Mouse (Mus musculus) intestine, postnatal 0 days (tissue): ENCODE results near the gene Pea15a. TPM values are rescaled to one million over a fixed set of nuclear protein-coding genes. Genes with fewer than 3 reads are reported as not detected.
A peak's percentile ranks its signal among the peaks of the same experiment; 100 is the strongest.

Source experiments
- ATAC-seq: fragments of 200-750 bp; cut with Nextera tagmentation; 2 replicates; pipeline ENCODE4 v1.8.0; 2017; ENCODE audit warnings: mild to moderate bottlenecking, moderate TSS enrichment, moderate library complexity
- H3K27ac ChIP-seq: fragments of 300-500 bp; sonication (generic); 2 replicates; pipeline ENCODE4 v1.5.1; 2014; ENCODE audit warnings: mild to moderate bottlenecking, low read depth, low read length, moderate library complexity
- H3K27me3 ChIP-seq: fragments of 300-500 bp; sonication (generic); replicated peaks from 2 replicates; pipeline ENCODE4 v1.6.1; 2014; ENCODE audit warnings: low read length, mixed read lengths; ENCODE audit not compliant: control insufficient read depth, insufficient read depth
- H3K36me3 ChIP-seq: fragments of 300-500 bp; sonication (generic); 2 replicates; pipeline ENCODE4 v1.6.1; 2014; ENCODE audit warnings: mild to moderate bottlenecking, moderate library complexity; ENCODE audit not compliant: control insufficient read depth, insufficient read depth
- H3K4me1 ChIP-seq: fragments of 300-500 bp; sonication (generic); replicated peaks from 2 replicates; pipeline ENCODE4 v1.6.1; 2014; ENCODE audit warnings: antibody characterized with exemption, low read length, mixed read lengths; ENCODE audit not compliant: control insufficient read depth, insufficient read depth
- H3K4me2 ChIP-seq: fragments of 300-500 bp; sonication (generic); replicated peaks from 2 replicates; pipeline ENCODE4 v1.6.1; 2014; ENCODE audit warnings: low read depth, mild to moderate bottlenecking, moderate library complexity
- H3K4me3 ChIP-seq: fragments of 300-500 bp; sonication (generic); 2 replicates; pipeline ENCODE4 v1.5.1; 2014; ENCODE audit warnings: low read depth, low read length
- H3K9ac ChIP-seq: fragments of 300-500 bp; sonication (generic); 2 replicates; pipeline ENCODE4 v1.6.1; 2014; ENCODE audit warnings: mild to moderate bottlenecking, low read depth, low read length
- H3K9me3 ChIP-seq: fragments of 300-500 bp; sonication (generic); 2 replicates; pipeline ENCODE4 v1.6.1; 2016; ENCODE audit warnings: mixed run types; ENCODE audit not compliant: control insufficient read depth
- CTCF ChIP-seq: sonication (generic); IDR thresholded peaks from 2 replicates; pipeline ENCODE4 v1.5.1; 2016; ENCODE audit warnings: low read depth, mild to moderate bottlenecking, control low read depth, antibody characterized with exemption, moderate library complexity
- WGBS: fragments of 180-500 bp; shearing (Covaris S2); extraction: QIAGEN DNeasy Blood & Tissue Kit; methylation state at CpG from one replicate; pipeline ENCODE4 v1.1.7; 2014; 5-methylcytosine and 5-hydroxymethylcytosine counted together
- polyA plus RNA-seq: library from polyadenylated mRNA; unstranded; fragments of >200 nt; fragmentation: Nextera tagmentation; extraction: Ambion mirVana; gene quantifications from 2 replicates; pipeline ENCODE4 v1.2.1, GENCODE M21; 2015

The Pea15a gene
- polyA plus RNA-seq, 1 experiment from 2014 or later, result 44.9 TPM

DNA sequence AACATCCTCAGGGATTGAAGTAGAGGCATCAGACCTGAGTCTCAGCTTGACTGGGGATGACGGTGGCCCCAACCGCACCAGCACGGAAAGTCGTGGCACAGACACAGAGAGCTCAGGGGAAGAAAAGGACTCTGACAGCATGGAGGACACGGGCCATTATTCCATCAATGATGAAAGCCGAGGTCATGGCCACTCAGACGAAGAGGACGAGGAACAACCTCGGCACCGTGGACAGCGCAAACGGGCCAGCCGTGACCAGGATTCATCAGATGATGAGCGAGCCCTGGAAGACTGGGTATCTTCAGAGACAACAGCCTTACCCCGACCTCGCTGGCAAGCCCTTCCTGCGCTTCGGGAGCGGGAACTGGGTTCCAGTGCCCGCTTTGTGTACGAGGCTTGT lies 34.2 kb downstream of the Pea15a start:
- Histone ChIP-seq H3K9me3 (no peaks in the 10 kb centered on the region), H3K36me3 (peaks cover 78% of the 10 kb centered on the region), H3K4me2 (no peak overlapping the region), H3K9ac (no peak overlapping the region), H3K4me1 (no peaks in the 10 kb centered on the region), H3K4me3 (no peak overlapping the region), H3K27me3 (no peaks in the 10 kb centered on the region), H3K27ac (no peak overlapping the region)
- TF ChIP-seq CTCF, result no peak
- no peak for ATAC-seq
- 92% methylated on average over 21 of the region's 21 CpGs for WGBS

DNA sequence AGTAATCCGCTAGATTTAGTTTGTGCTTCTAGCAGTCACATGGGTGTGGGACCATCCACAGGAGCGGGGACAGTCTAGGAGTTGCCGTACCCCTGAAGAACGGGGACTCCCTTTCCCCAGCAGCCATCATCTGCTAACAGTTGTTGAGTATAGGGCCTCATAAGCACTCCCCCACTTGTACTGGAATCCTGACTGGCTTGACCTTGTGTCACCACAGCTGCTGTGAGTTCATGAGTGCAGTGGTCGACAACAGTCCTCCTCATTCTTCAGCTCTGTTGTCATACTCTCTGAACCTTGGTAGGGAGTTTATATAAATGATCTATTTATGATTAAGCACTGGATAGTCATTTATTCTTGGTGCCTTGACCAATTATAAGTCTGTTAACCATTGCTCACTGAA lies 36.8 kb downstream of the Pea15a start:
- H3K9me3 ChIP-seq, result no peaks in the 10 kb centered on the region
- H3K36me3 ChIP-seq, result peaks cover 80% of the 10 kb centered on the region
- H3K27ac ChIP-seq, result no peak overlapping the region
- WGBS, result 96% methylated on average over 5 of the region's 5 CpGs
- H3K9ac ChIP-seq, result no peak overlapping the region
- no peak overlapping the region for H3K4me2 ChIP-seq
- H3K27me3 ChIP-seq, result no peaks in the 10 kb centered on the region
- H3K4me1 ChIP-seq, result no peaks in the 10 kb centered on the region
- TF ChIP-seq CTCF, result no peak
- H3K4me3 ChIP-seq, result no peak overlapping the region
- ATAC-seq, result no peak

DNA sequence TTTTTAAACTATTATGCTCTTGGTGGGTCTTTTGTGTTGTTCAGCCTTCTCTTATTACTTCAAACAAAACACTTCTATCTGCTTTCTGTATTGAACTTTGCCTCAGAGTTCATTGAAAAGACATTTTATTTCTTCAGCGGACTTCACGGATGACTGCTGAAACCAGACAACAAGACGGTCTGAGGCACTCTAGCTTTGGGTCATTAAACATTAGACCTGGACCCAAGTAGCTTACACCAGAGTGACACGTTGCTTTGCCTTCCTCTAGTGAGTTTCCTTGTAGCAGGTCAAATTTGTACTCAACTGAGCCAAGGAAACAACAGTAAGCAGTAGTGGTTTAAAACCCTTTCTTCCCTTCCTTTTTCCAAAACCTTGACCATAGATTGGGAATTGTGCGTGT lies 38.7 kb downstream of the Pea15a start:
- Histone ChIP-seq H3K4me2 (no peak overlapping the region), H3K9ac (no peak overlapping the region), H3K9me3 (no peaks in the 10 kb centered on the region), H3K4me1 (no peaks in the 10 kb centered on the region; the same call in 1 of the 2 replicates), H3K36me3 (peaks cover 61% of the 10 kb centered on the region), H3K4me3 (no peak overlapping the region), H3K27ac (no peak overlapping the region), H3K27me3 (no peaks in the 10 kb centered on the region)
- TF ChIP-seq CTCF, result no peak
- 81% methylated on average over 5 of the region's 5 CpGs for WGBS
- no peak for ATAC-seq

DNA sequence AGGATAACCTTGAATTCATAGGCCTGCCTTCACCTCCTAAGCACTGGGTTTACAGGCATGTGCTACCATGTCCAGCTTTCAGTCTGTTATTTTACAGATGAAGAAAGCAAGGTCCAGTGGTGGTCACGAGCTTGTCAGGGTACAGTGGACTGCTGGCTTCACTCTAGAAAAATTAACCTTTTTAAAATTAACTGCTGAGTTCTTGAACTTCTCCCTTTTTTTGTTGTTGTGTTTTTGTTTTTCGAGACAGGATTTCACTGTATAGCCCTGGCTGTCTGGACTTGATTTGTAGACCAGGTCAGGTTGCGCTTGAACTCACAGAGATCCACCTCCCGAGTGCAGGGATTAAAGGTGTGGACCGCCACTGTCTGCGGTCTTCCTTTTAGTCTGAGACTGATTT lies 43.6 kb downstream of the Pea15a start:
- TF ChIP-seq CTCF, result no peak
- ATAC-seq, result no peak
- no peak overlapping the region for H3K27ac ChIP-seq
- H3K36me3 ChIP-seq, result peaks cover 25% of the 10 kb centered on the region
- no peak overlapping the region for H3K4me3 ChIP-seq
- no peak overlapping the region for H3K9ac ChIP-seq
- no peaks in the 10 kb centered on the region for H3K27me3 ChIP-seq
- WGBS, result 67% methylated on average over 6 of the region's 6 CpGs
- no peaks in the 10 kb centered on the region; the same call in 1 of the 2 replicates for H3K4me1 ChIP-seq
- no peaks in the 10 kb centered on the region for H3K9me3 ChIP-seq
- no peak overlapping the region for H3K4me2 ChIP-seq

DNA sequence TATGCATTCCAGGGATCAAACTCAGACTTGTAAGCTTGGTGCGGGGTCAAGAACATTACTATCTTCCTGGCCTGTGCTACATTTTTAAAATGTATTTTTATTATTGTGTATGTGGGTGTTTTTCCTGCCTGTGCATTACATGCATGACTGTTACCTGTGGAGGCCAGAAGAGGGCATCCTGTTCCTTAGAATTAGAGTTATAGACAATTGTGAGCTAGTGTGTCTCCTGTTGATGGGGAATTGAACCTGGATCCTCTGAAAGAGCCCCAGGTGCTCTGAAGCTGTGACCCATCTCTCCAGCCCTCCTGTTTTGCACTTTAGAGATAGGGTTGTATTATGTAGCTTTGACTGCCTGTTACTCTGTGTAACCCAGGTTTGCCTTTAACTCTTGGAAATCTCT lies 44.6 kb downstream of the Pea15a start:
- no peak overlapping the region for H3K4me3 ChIP-seq
- peak; percentile 69 for TF ChIP-seq CTCF
- 97% methylated on average over 1 of the region's 1 CpGs for WGBS
- no peaks in the 10 kb centered on the region for H3K27me3 ChIP-seq
- no peaks in the 10 kb centered on the region for H3K9me3 ChIP-seq
- H3K36me3 ChIP-seq, result peaks cover 19% of the 10 kb centered on the region
- no peak overlapping the region for H3K4me2 ChIP-seq
- no peak overlapping the region for H3K27ac ChIP-seq
- H3K9ac ChIP-seq, result no peak overlapping the region
- no peaks in the 10 kb centered on the region; the same call in 1 of the 2 replicates for H3K4me1 ChIP-seq
- ATAC-seq, result no peak

DNA sequence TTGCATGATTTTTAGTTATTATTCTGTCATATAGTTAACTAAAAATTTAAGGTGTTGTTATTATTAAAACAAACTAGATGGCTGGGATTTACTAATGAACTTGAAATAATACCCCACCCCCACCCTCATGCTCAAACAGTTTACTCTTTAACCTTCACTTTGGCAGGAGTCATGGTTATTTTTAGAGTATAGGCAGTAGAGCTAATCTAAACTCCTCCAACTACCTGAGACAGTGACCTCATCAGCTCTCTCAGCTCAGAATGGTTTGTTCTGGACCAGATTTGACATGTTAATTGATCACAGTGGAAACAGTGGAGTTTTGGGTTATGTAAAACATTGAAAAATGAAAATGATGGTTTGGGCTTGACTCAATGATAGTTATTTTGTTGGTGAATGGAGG lies 46.1 kb downstream of the Pea15a start:
- Histone ChIP-seq H3K36me3 (peaks cover 10% of the 10 kb centered on the region), H3K4me3 (no peak overlapping the region), H3K9ac (no peak overlapping the region), H3K4me2 (no peak overlapping the region), H3K27me3 (no peaks in the 10 kb centered on the region), H3K4me1 (no peaks in the 10 kb centered on the region; the same call in 1 of the 2 replicates), H3K27ac (no peak overlapping the region), H3K9me3 (no peaks in the 10 kb centered on the region)
- no peak for TF ChIP-seq CTCF
- ATAC-seq, result no peak

DNA sequence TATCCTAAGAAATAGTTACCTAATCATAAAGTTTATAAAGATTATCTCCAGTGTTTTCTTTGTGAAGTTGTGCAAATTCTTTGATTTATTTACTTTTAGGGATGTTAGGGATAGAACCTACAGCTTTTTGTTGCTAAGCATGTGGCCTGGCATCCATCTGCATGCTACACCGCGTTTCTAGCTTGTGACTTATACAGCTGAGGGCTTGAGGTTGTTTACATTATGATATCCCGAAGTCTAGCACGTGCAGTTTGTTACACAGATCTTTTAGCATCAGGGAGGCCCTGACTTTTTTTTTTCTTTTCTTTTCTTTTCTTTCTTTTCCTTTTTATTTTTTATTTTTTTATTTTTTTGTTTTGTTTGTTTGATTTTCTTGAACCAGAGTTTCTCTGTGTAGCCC lies 46.6 kb downstream of the Pea15a start:
- ATAC-seq, result no peak
- Histone ChIP-seq H3K4me2 (no peak overlapping the region), H3K4me3 (no peak overlapping the region), H3K27ac (no peak overlapping the region), H3K36me3 (peaks cover 9% of the 10 kb centered on the region), H3K27me3 (no peaks in the 10 kb centered on the region), H3K9ac (no peak overlapping the region), H3K4me1 (no peaks in the 10 kb centered on the region; the same call in 1 of the 2 replicates), H3K9me3 (no peaks in the 10 kb centered on the region)
- TF ChIP-seq CTCF, result no peak
- WGBS, result 6% methylated on average over 4 of the region's 4 CpGs
